Mouse (Mus musculus) lung, adult 2 months (tissue): ENCODE results near the gene Elmo1.

ENCODE experiments used
- CTCF ChIP-seq: fragments of 200-500 bp; IDR thresholded peaks from 2 replicates; pipeline ENCODE4 v1.5.1; 2011; ENCODE audit warnings: mild to moderate bottlenecking, low read length, control low read depth; ENCODE audit not compliant: insufficient read depth
- POLR2A ChIP-seq: fragments of 200-500 bp; IDR thresholded peaks from 2 replicates; pipeline ENCODE4 v1.6.1; 2011; ENCODE audit warnings: low read depth, mild to moderate bottlenecking, control low read depth, low read length, borderline replicate concordance; ENCODE audit errors: extremely low read depth

GRCm38 (mm10) chr13:20107953-20108498 lies 17.6 kb downstream of the Elmo1 start:
- TF ChIP-seq CTCF: no peak
- no peak for TF ChIP-seq POLR2A
